Mouse (Mus musculus) lung, adult 10 weeks (tissue): Measurements from ENCODE around the gene Gpr15. TPM values are rescaled to one million over a fixed set of nuclear protein-coding genes. Genes with fewer than 3 reads are reported as not detected.

Experiments used
- polyA plus RNA-seq: library from polyadenylated mRNA; stranded (reverse); fragments of 350-450 nt; fragmentation: Illumina TruSeq; extraction: RNeasy Lipid Tissue Mini Kit (QIAGEN cat#74804); gene quantifications from one replicate; pipeline ENCODE4 v1.2.3, GENCODE M21; 2014; ENCODE audit warnings: low read depth, low replicate concordance; ENCODE audit not compliant: insufficient read depth

The Gpr15 gene
- 0.23 TPM for polyA plus RNA-seq

DNA sequence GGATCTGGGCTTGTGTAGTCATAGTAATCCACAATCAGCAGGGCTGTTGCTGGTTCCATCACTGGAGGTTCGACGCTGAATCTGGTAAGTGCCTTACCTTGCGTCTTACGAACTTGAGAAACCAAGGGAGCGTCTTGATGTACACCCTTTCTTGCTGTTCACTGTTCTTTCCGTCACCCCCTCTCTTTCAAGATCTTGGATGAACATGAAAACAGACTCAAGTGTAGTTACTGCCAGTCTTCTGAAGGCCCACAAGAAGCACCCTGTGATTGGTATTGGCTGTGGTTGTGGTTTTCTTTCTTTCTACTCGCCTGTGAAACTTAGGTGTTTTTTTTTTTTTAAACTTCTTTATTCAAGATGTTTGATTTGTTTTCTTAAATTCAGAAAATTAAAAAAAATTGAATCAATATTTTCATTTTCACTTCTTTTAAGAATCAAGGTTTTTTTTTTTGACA lies at the start of gene Gpr15:
TSS of gene Gpr15 (minus strand) at position 405 of the 455 bp plus-strand sequence.

GRCm38 (mm10) chr16:58763076-58763475 lies 44.2 kb upstream of the Gpr15 start, which contains the start of gene Olfr172:
Olfr172 (minus strand) TSS chr16:58763176.

DNA sequence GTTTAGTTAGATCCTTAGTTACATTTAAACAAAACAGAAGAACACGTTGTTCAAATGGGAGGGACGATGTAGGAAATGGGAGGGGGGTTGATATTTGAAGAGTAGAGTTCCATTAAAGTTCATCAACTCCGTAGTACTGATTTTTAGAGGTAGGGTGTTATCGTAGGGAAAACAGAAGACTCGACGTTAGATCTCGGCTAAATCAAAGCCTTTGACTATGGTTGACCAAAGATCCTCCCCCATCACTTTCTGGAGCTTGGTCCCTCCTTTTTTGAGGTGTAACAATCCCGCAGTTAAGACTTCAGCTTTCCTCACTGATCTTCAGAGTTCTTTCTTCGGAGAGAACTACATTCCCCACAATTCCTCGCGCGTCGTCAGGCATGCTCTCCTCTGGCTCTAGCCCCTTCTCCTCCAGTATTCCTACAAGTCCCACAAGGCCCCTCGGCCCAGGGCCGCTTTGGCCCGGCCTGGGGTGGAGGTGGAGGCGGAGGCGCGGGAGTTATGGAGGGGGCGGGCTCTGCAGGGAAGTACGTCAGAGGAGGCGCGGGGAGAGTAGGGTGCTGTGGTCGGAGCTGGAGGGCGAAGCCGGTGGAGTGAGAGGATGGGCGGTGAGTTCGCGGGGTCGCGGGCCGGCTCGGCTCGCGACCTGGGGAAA lies 8.7 kb upstream of the Gpr15 start, which contains the start of gene Cldnd1:
TSS of gene Cldnd1 (plus strand) at position 434 of the 655 bp plus-strand sequence.

GRCm38 (mm10) chr16:58669917-58670630 lies 48.8 kb downstream of the Gpr15 start, which contains the start of gene Cpox:
Cpox (plus strand) TSS chr16:58670292.

Other genes with a start within 250 kb of the Gpr15 start
- 46.4 TPM for gene St3gal6, start 194.8 kb downstream of the Gpr15 start, polyA plus RNA-seq
- not detected for gene Gm813, start 102.1 kb downstream of the Gpr15 start, polyA plus RNA-seq
- gene E330017A01Rik, start 80.3 kb downstream of the Gpr15 start, polyA plus RNA-seq: not detected
- 6.1 TPM for gene Cpox, start 48.8 kb downstream of the Gpr15 start, polyA plus RNA-seq
- 30.3 TPM for gene Cldnd1, start 8.8 kb upstream of the Gpr15 start, polyA plus RNA-seq
- not detected for gene Olfr172, start 44.1 kb upstream of the Gpr15 start, polyA plus RNA-seq
- gene Olfr173, start 81.2 kb upstream of the Gpr15 start, polyA plus RNA-seq: not detected
- not detected for gene Olfr175-ps1, start 107.7 kb upstream of the Gpr15 start, polyA plus RNA-seq
- gene Olfr177, start 155.7 kb upstream of the Gpr15 start, polyA plus RNA-seq: not detected
- not detected for gene Olfr178, start 173.0 kb upstream of the Gpr15 start, polyA plus RNA-seq
- not detected for gene Olfr181, start 209.7 kb upstream of the Gpr15 start, polyA plus RNA-seq
- not detected for gene Olfr180, start 210.3 kb upstream of the Gpr15 start, polyA plus RNA-seq